Mouse (Mus musculus): ENCODE measurements around the gene Hic2.
A peak's percentile ranks its signal among the peaks of the same experiment; 100 is the strongest.
"Not testable (repeated sequence)": the region's sequence is repeated elsewhere in the genome, so short reads cannot be mapped to it uniquely, and the experiment has no call there.

Gene Hic2

DNA sequence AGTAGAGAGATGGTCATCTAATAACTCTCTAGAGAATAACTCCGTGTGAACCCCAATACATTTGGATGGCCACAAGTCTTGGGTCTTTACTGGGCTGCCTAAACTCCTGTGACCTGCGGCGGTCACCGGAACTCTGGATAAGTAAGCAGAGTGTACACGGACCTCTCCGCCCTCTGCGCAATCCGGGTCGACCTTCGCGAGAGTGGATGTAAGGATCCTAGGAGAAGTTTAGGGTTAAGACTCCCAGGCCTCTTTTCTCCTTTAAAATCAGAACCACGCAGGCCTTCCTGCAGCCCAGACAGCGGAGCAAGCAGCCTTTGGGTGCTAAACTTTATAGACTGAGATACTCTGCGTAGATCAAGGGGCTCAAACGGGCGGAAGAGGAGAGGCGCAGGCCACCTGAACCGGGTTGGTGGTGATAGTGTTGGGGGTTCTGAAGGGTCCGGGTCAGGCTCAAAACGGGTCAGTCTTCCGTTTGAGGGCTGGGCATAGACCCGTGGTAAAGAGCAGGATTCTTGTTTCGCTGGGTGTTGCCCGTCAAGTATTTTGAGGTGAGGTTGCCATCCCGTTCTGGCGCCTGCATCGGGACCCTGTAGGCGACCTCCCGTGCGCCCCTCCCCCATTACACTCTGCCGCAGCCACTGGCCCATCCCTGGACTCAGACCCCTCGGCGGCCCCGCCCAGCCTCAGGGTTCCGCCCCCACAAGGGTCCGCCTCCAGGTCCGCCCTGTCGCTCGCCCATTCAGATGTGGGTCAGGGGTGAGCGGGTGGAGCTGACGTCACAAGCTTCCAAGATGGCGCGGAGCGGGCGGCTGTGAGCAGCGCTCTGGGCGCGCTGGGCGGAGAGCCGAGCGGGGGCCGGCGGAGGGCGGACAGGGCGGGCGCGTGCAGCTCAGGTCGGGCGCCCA lies at the start of gene Hic2:
Gene Hic2, plus strand, starts transcription at position 779 of the 908 bp plus-strand sequence.
- DNase-seq, result peak; percentile 87

DNA sequence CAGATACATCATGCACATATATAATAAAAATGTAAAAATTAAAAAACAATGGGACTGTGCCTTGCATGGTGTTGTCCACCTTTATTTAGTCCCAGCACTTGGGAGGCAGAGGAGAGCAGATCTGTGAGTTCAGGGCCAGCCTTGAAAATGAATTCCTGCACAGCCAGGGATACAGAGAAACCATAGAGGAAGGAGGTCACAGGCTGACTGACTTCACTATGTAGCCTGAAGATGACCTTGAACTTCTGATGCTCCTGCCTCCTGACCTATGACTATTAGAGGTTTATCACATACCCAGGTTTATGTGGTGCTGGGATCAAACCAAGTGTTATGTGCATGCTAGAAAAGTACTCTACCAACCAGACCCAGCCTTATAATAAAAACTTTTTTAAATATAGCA lies 47.9 kb upstream of the Hic2 start:
- no peak for DNase-seq

DNA sequence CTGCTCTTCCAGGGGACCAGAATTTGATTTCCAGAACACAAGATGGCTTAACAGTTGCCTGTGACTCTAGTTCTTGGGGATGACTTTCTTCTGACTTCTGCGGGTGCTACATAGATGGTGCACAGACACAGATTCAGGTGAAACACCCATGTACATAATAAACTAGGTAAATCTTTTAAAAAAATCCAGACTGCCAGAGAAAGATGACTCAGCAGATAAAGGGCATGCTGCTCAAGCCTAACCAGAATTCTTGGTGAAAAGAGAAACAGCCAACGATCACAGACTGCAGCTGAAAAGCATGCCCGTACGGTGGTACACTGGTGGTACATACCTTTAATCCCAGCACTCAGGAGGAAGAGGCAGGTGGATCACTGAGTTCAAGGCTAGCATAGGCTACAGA lies 39.5 kb upstream of the Hic2 start:
- DNase-seq, result no peak

DNA sequence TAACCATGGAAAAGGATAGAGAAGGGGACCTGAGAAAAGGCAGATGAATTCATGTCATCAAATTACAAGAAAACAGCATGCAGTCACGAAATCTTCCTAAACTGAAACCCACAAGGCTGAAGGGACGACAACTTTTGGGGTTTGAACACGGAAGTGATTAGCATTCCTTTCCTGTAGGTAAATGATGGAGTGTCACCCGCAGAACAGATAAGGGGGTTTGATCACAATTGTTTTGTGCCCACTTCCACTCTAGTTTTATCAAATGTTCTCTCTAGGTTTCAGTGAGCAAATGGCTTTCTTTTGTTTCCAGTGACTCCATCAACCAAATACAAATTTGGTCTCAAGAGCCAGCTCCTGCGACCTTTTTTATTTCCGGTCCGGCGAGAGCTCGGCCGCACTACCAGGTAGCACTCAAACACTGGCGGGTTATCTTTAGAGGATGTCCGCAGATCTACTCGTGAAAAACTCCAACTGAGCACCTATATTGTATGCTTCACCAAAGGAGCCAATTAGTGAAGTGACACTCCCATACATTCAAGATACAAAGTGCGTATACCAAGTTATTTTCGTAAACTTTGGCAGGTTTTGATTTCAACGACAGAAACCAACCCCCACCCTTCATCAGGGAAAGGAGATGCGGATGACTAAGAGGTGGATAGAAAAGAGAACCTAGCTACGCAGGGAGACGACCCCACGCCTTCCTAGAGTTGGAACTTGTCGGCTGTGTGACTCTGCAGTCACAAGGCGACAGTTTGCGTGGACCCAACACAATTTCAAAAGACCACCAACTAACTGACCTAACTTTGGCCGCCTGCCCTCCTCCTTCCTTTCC lies 33.0 kb upstream of the Hic2 start:
- no peak for DNase-seq

DNA sequence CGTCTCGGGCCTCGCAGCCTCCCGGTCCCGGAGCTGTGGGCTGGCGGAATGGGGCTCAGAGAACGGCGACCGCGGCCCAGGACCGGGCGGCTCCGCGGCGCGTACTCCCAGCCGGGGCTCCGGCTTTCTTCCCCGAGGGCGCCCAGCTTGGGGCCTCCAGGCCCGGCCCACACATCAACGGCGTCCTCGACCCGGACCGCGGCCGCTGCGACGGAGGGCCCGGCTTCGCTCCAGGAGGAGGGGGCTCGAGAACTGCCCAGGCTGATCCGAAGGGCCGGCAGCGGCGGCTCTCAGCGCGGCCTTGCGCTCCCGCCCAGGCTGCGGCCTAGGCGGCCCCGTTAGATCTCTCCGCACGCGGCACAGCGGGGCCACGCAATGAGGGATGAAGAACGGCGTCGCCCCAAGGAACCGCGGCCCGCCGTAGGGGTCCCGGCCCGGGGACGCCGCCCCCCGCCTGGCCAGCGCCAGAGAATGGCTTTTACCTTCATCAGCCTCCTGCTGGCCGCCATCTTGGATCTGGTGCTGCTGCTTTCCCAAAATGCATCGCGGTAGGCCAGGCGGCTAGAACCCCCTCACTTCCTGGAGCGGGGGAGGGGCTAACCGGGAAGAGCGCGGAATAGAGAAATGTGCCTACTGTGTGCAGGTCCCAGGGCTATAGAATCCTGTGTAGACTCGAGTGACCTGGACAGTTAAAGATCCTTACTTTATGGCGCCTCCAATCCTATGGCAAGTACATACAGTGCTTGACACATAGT lies 32.2 kb upstream of the Hic2 start:
- DNase-seq, result peak; percentile 87

DNA sequence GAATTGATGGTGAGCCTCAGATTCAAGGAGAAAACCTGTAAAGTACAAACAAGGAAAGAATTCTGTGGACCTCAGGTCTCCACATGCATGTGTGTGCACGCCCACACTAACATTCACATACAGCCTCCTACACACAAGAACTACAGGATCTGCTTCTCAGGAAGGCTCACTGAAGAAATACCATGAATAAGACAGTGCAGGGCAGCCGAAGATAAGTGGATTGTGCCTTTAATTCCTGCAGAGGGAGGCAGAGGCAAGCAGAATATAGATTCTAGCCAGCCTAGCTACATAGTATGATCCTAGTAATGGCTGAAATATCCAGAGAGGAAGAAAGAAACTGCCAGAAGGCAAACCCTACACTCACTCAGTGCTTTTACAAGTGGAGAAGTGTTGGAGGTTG lies 31.4 kb upstream of the Hic2 start:
- DNase-seq, result no peak

DNA sequence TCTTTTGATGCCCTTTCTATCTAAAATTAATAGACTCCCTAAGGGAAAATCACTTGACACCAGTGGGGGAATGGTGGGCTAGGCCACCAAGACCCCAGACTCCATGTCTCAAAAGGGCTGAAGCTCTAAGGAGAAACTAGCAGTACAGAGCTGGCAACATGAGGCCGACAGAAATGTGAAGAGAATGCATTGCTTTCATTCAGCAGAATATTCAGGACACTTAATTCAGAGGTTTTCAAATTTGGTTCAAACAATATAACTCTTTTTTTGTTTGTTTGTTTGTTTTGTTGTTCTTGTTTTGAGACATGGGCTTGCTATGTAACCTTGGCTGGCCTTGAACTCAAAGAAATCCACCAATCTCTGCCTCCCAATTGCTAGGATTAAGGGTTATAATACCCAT lies 30.8 kb upstream of the Hic2 start, which contains the start of gene Ube2l3:
Gene Ube2l3, minus strand, starts transcription at position 101 of the 400 bp plus-strand sequence.
- DNase-seq, result no peak

DNA sequence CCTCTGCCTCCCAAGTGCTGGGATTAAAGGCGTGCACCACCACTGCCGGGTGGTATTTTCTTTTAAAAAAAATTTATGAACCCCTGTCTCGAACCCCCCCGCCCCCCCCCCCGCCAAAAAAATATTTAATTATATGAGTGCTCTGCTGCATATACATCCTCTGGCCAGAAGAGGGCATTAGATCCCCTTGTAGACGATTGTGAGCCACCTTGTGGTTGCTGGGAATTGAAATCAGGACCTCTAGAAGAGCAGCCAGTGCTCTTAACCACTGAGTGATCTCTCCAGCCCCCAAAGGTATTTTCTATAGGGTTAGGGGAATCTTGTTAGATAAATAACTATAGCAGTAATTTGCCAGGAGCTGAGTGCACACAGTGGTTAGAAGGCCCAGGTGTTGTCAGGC lies 28.4 kb upstream of the Hic2 start:
- no peak for DNase-seq

DNA sequence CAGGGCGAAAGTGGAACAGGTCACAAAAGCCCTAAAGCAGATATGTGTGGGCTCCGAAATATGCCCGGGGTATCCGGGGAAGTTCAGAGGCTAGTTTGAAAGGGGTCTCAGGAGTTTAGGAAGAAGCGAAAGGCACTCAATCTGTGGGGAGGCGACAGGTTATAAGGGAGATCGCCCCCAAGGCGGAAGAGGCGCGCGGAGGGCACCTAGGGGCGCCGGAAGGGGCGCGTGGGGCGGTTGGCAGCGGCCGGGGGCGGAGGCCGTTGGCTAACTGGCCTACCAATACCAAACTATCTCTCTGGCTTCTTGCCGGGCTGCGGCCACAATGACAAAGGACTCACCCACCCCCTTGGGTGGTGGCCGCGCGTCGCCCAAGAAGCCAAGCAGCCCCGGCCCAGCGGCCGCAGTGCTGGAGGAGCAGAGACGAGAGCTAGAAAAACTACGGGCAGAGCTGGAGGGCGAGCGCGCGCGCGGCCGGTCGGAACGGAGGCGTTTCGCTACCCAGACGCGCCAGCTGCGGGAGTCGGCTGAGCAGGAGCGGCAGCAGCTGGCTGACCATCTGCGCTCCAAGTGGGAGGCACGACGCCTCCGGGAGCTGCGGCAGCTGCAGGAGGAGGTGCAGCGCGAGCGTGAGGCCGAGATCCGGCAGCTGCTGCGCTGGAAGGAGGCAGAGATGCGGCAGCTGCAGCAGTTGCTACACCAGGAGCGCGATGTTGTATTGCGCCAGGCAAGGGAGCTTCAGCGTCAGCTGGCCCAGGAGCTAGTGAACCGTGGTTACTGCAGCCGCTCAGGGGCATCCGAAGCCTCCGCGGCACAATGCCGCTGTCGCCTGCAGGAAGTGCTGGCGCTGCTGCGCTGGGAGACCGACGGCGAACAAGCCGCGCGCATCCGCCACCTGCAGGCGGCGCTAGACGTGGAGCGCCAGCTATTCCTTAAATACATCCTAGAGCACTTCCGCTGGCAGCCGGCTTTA lies 24.7 kb upstream of the Hic2 start, which contains the start of gene Rimbp3:
Gene Rimbp3, plus strand, starts transcription at position 215 of the 973 bp plus-strand sequence.
- DNase-seq, result peak; percentile 85

DNA sequence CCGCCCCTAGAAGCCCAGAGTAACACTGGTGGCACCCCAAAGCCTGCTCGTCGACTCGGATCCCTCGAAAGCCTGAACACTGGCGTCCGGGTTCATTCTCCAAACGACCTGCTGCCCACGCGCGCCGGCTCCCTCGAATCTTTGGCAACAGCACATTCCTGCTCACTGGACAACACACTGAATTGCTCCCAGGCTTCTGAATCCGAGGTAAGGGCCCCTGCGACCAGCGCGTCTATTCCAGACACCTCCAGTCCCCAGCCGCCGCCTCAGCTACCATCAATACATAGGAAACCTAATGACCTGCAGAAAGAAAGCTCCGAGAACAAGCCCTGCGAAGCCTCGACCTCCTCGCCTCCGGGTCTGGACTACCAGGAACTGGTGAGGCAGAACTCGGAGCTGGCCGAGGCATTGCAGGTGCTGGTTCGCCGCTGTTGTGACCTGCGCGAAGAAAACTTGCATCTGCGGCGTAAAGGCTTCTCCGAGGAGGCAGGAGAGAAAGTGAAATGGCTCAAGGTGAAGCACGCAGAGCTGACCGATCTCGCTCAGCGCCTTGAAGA lies 23.9 kb upstream of the Hic2 start:
- peak; percentile 14 for DNase-seq

DNA sequence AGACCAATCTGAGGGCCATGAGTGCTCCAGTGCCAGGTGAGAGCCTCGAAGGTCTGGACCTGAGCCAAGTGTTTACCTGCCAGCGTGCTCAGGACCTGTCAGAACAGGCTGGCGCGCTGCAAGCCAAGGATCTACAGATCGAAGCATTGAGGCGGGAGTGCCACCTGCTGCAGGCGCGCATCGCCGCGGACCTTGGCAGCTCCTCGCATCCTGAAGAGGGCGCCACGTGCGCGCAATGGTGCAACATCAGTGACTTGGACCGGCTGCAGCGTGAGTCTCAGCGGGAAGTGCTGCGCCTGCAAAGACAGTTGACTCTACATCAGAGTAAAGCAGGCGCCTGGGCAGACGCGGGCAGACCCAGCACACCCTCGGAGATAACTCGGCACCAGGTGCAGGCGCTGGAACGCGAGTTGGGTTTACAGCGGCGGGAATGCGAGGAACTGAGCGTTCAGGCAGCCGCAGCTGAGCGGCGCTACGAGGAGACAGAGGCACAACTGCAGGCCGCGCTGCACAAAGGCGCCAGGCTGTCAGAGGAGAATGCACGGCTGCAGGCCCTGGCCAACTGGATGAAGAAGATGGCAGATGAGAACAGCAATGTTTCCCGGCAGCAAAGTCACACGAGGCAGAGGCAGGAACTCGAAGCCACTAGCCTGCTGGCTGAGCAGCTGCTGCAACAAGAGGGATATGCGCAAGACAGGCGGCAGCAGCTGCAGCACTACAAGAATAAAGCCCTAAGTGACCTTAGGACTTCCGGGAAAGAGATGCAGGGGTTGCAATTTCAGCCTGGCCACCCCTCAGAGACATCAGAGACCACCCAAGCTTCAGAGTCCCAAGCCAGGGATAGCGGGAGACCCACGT lies 23.2 kb upstream of the Hic2 start:
- DNase-seq, result peak; percentile 85

DNA sequence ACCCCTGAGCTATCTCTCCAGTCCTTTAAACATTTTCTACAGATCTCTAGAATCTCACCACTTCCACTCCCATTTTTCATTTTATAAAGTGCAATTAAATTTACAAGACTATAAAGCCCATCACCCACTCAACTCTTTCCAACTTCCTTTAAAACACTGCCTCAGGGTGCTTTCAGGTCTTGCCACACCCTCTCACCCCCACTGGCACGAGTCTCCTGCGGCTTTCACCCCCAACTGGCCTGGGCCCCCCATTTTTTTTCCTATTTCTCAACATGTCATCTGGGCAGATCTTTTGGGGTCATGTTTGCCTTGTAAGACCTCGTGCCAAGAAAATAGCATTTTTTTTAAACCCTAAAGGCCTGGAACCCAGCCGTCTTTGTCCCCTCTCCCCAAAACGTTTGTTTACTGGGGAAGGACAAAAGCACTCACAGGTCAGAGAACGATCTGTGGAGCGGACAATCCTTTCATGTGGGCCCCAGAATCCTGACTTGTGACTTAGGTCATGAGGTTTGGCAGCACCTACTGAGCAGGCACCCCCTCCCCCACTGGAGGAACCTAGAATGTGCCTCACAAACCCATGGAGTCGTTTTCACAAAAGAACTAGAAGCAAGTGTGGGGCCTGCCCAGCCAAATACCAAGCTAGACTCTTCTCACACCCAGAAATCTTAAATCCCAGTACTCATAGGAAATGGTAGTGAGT lies 16.3 kb upstream of the Hic2 start:
- no peak for DNase-seq

DNA sequence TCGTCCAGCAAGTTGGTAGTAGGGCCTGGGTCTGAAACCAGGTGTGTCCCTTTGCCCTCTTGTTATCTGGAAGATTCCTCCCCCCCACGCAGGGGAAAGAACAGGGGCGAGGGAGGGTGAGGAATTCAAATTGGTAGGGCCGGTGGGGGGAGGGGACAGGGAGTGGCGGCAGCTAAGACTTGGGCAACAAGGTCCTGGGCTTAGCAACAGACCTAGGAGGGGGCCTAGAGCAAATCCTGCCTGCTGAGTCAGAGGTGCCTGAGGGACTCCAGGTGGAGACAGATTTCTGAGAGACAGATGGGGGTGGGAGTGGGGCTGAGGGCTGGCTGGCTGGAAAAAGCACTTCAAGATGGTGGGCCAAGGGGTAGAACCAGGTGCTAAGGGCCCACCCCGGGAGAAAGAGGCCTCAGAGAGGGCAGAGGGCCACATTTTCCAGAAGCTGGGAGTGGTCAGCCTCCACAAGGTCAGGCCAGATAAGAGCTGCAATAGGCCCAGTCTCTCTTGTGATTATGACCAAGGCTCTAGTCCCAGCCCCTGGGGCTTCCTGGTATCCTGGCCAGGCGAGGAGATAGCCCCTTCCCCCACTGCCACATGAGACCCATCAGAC lies 13.1 kb upstream of the Hic2 start:
- DNase-seq, result no peak

DNA sequence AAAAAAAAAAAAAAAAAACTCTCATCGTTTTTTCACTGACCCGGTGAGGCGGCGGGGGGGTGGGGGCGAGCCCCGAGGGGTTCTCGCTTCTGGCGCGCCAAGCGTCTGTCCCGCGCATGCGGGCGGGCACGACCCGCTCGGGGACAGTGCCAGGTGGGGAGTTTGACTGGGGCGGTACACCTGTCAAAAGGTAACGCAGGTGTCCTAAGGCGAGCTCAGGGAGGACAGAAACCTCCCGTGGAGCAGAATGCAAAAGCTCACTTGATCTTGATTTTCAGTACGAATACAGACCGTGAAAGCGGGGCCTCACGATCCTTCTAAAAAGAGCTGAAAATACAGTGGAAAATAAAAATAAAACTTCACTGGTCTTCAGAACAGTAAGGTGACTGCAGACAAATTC lies 11.2 kb upstream of the Hic2 start:
- DNase-seq, result peak; percentile 98

DNA sequence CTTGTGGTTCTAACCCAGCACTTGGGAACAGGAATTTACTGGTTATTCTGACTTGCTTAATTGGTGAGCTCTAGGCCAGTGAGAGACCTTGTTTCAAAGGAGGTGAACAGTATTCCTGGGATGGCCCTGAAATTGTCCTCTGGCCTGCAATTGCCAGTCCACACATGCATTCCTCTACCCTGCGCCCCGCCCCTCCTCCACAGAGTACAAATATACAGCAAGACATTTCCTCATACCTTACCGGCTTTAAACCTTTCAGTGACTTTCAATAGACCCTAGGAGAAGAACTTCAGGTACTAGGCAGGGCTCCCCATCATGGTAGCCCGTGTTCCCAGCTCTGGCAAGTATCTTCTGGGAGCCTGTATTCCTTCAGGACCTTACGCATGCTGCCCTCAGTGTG lies 7.8 kb upstream of the Hic2 start:
- no peak for DNase-seq

DNA sequence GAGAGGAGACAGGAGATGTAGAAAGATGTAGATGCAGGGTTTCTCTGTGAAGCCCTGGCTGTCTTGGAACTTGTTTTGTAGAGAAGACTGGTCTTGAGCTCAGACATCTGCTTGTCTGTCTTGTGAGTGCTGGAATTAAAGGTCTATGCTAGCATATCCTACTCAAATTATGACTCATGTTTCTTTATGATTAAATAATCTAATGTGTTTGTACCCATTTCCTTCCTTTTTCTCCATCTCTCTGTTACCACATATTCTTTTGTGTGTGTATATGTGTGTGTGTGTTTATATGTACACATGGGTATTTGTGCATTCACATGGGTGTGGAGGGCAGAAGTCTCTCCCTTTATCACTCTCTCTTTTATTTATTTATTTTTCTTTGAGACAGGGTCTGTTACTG lies 6.9 kb upstream of the Hic2 start:
- no peak for DNase-seq

DNA sequence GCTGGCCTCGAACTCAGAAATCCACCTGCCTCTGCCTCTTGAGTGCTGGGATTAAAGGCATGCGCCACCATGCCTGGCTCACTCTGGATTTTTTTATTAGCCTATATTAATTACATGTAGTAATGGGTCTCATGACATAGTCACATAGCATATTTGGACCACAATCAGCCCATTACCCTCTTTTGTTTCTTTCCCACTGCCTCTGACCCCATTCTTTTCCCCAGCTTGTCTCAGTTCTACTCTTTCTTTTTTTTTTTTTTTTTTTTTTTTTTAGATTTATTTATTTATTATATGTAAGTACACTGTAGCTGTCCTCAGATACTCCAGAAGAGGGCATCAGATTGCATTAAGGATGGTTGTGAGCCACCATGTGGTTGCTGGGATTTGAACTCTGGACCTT lies 1.8 kb upstream of the Hic2 start:
- not testable (repeated sequence) for DNase-seq

DNA sequence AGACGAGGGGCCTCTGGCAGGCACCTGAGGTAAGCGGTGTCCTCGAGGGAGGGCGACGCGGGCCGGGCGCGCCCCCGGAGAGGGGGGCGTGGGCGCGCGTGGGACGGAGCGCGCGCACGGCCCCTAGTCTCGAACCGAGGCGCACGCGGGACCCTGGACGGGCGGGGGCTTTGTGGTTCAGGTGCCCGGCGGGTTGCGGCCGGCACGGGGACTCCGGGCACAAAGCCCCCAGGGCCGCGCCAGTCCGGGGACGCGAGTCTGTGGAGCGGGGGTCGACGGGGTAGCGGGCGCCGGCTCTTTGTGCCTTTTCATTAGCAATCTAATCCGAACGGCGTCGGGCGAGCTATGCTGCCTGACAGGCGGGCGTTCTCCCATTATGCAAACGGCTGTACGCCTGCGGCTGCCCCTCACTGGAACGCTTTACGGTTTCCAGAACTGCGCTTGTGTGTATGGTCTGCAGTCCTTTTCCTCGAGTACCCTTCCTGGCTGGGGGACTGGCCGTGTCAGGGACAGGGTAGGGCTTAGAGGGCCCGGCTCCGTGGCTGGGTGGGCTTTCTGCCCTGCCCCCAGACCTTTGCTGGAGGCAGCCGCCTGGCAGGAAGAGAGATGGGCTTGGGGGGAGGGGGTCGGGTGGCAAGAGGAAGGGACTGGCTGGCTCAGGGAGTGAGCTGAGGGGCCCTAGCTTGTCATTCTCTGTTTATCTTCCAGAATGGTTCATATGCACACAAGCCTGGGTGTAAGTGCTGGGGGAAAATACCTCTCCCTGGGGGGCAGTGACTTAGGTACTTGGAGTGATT lies 528 bp downstream of the Hic2 start:
- peak; percentile 34 for DNase-seq
